Mouse (Mus musculus): ENCODE measurements at regions not wholly inside any gene's neighbourhood (a gene's known extent, or its start where the extent isn't known, plus 50 kb on each side); places are given as distances from the start of the nearest gene placed in this dataset.

- no peak for DNase-seq (ENCODE audit: low spot score in 2 of 2)
These were observed 163.2 kb upstream of the Jun start for GRCm38 (mm10) chr4:95215187-95215586.

DNA sequence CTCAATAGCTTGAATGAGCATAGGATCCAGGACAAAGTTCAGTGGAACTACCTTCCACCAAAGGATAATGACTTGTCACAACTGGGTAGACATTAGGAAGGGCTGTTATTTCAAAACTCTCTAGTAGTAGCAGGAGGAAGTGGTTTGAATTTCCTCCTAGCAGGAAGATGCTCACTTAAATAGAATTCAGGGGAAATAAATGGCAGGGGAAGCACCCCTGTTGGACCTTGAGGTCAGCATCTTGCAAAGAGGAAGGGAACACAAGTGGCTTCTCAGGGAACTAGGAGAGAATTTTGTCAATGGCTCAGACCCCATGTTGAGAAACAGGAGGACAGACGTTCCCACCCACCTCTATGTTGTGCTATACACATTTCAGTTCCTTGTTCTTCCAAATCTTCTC is 178.4 kb upstream of the Jun start:
- DNase-seq (ENCODE audit: low spot score in 2 of 2): no peak

DNA sequence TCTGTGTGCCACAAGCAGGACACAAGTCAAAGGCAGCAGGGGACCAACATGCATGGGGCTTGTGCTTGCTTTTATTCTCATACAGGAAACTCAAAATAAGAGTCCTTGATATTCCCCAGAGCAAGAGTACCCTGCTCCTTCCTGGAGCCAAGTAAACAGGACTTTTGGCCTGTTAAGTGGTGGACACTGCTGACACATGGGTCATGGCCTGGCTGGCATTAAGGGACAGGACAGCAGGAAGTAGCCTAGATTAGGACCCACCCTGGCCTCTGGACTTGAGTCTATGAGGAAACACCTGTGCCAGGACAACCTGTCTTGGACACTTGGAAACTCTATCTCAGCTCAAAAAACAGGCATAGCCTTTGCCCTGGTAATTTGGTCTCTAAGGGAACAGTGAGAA is 181.0 kb upstream of the Jun start:
- no peak for DNase-seq (ENCODE audit: low spot score in 2 of 2)

DNA sequence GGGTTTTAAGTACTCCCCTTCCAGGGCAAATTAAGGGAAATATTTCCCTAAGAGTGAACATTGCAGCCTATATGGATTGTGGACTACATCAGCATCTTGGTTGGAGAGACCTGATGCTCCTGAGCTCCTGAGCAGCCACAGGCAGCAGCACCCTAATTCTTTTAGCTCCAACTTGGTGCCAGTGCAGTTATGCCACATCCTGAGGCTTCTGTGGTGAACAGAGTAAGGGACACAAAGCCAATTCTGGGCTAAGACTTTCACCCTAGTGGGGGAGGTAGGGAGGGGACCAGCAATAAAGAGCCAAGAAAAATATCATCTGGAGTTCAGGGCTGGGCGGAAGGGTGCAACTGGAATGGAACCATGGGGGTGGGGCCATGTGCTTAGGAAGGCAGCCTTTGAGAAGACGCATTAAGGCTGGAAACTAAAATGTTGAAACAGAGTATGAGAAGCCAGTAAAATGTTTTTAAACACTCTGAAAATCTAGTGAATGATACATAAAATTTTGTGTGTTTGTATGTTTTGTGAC is 182.1 kb upstream of the Jun start:
- DNase-seq (ENCODE audit: low spot score in 2 of 2): no peak

DNA sequence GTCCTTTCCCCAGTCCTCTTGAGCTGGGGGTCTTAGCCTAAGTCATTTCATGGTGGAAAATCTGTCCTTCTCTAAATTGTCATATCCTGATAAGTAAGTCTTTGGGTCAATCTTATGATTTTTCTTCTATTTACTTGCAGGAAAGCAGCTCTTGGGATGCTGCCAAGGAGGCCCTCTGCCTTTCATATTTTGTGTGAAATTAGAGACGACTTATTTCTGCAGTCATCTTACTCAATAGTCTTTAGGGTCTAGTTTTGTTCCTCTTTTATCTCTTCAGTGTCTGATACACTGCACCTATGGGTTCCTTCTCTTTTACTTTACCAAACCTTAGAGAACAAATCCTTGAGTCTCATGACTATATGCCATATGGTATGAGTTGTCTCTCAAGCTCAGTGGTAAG is 196.0 kb upstream of the Jun start:
- DNase-seq (ENCODE audit: low spot score in 2 of 2): no peak

- no peak for DNase-seq (ENCODE audit: low spot score in 2 of 2)
These were observed 197.0 kb upstream of the Jun start for GRCm38 (mm10) chr4:95249031-95249430.

GRCm38 (mm10) chr4:95250083-95250482 is 198.1 kb upstream of the Jun start:
- DNase-seq (ENCODE audit: low spot score in 2 of 2): no peak

GRCm38 (mm10) chr4:95269766-95270165 is 217.7 kb upstream of the Jun start:
- no peak for DNase-seq (ENCODE audit: low spot score in 2 of 2)

- no peak for DNase-seq (ENCODE audit: low spot score in 2 of 2)
These were observed 218.4 kb upstream of the Jun start for GRCm38 (mm10) chr4:95270389-95270788.

- DNase-seq (ENCODE audit: low spot score in 2 of 2): no peak
These were observed 224.2 kb upstream of the Jun start for GRCm38 (mm10) chr4:95276231-95276630.

DNA sequence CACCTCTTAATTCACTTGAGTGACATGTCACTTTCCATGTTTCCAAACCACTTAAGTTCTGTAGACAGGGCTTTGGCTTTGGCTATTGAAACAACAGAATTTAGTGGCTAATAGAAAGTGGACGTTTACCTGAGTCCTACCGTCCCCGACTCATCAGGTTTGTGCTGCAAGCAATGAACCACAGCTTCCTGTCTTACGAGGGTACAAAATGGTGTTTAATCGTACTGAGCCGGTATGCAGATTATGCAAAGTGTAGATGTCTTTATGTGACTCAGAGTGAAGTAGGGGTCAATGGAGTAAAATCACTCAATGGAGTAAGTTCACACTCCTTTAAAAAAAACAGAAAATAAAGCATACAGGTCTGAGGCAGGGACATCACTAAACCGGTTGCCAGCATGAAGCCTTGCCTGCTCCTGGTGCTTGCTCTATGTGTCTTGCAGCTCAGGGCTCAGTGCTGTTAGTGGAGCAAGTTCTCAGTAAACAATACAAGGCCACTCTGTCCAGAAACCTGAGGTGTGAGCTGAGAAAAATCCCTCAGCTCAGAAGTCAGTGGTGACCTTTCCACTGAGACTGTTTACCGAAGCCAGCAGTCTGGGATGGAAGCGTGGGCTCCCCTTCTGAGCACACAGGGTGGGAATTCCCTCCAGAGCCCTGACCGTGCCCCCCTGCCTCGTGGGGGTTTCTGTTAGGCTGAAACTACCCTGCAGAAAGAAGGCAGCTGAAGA is 226.1 kb upstream of the Jun start:
- no peak for DNase-seq (ENCODE audit: low spot score in 2 of 2)

DNA sequence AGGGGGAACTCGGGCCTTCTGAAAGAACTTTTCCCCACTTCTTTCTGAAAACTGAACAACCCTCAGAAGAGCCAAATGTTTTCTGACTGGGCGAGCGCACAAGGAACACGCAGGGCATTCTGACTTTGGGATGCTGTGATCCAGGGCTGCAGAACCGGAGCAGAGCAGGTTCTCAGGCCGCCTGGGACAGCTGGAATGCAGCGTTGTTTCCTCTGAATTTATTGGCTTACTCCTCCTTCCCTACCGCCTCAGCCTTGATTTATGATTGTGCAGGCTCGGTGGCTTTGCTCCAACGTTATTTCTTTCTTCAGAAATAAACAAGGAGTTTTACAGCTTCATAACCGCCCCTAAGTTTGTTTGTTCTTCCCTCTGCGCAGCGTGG is 226.7 kb upstream of the Jun start:
- no peak for DNase-seq (ENCODE audit: low spot score in 2 of 2)

DNA sequence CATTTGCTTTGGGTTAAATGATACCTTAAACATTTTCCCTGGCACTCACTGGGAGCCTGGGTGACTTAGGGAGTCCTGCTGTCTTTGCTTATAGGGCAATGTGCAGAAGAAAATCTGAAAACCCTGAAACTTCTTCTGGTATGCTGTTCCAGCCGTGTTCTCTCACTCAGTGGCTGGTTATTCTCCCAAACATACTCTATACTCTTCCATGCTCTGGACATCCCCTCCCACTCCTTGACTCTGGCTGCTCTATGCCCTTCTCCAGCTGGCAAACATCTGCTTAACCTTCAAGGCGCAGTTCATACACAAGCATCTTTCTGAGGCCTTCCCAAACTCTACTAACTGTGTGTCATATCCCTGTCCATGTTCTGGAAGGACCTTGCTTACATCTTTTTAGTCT is 227.2 kb upstream of the Jun start:
- no peak for DNase-seq (ENCODE audit: low spot score in 2 of 2)

DNA sequence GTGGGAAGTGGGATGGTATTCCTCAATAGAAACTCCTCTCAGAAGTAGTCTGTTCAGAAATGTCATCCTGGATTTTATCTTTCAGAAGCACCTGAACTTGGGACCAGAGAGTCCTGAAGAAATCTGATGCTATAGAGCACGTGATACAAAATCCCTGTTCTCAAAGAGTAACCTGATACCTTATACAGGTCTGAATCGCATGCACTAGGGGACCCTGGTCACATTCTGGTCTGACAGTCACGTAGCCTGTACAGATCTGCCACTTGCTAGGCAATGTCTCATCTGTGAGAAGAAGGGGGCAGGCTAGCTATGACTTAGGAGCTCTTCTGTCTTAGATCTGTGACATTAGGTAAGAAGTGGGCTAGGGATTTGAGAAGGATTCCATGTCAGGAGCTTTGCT is 230.1 kb upstream of the Jun start:
- no peak for DNase-seq (ENCODE audit: low spot score in 2 of 2)

- no peak for DNase-seq (ENCODE audit: low spot score in 2 of 2)
These were observed 231.8 kb upstream of the Jun start for GRCm38 (mm10) chr4:95283789-95284188.

GRCm38 (mm10) chr4:95284192-95284591 is 232.2 kb upstream of the Jun start:
- no peak for DNase-seq (ENCODE audit: low spot score in 2 of 2)

DNA sequence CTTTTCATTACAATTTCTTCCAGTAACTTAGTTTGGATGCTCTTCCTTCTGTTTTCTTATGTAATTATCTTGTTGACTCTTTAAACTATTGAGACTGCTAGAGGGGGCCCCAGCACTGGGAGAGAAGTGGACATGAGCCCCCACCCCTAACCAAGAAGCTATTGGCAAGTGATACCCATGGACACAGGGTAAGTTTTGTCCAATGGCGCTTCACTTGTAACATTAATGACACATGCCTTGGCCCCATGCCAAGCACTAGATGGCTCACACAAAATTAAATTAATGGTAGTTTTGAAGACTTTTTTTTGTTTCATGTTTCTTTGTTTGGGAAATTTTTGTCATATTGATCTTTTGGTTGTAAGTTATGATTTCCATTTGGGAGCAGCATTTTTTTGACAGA is 232.7 kb upstream of the Jun start:
- DNase-seq (ENCODE audit: low spot score in 2 of 2): no peak

GRCm38 (mm10) chr4:95290321-95290720 is 238.3 kb upstream of the Jun start:
- no peak for DNase-seq (ENCODE audit: low spot score in 2 of 2)

DNA sequence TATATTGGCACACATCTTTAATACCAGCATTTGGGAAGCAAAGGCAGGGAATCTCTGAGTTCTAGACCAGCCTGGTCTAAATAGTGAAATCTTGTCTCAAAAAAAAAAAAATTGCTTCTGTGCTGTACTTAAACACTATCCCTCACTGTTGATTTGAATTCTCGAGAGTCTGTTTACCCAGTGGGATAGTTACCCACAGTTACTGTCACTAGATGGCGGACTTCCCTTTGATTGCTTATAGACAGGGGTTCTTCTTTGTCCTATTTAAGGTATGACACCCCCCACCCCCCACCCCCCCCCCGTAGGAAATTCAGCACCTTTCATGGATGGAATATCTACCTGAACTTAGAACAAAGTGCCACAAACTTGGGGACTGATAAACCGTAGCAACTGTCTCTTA is 242.1 kb upstream of the Jun start:
- DNase-seq (ENCODE audit: low spot score in 2 of 2): no peak

DNA sequence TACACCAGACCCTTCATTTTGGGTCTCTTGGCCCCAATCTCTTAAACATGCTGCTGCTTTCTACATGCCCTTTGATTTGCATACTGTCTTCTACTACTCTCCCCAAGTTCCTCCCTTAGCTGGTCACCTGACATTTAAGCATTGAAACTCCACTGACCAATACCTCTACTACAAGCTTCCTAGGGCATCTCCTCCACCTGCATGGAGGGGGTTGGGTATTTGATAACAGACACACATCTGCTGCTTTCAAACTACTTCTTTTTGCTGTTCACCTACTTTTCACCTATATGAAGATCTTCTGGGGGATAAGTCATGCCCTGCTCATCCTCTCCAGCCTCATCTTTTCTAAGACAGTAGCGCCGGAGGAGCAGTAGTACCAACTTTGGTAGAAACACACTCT is 249.9 kb upstream of the Jun start:
- no peak for DNase-seq (ENCODE audit: low spot score in 2 of 2)

- DNase-seq (ENCODE audit: low spot score in 2 of 2): no peak
These were observed 251.3 kb upstream of the Jun start for GRCm38 (mm10) chr4:95303337-95303736.

GRCm38 (mm10) chr4:95304006-95304405 is 252.0 kb upstream of the Jun start:
- no peak for DNase-seq (ENCODE audit: low spot score in 2 of 2)

DNA sequence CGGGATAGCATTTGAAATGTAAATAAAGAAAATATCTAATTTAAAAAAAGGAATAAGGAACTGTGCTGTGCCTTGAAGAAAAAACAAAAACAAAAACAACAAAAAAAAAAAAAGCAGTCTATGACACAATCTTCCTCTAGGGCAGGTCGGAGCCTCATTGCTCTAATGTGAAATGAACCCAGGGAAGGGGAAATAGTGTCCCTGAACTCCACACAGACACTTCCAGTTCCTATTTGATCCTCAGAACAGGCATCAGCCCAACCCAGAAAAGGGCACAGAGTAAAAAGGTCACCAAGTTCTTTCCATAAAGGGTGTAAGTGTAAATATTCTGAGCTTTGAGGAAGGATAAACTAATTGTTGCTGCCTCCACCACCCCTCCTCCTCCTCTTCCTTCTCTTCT is 250.2 kb upstream of the Fggy start:
- DNase-seq (ENCODE audit: low spot score in 2 of 2): no peak

DNA sequence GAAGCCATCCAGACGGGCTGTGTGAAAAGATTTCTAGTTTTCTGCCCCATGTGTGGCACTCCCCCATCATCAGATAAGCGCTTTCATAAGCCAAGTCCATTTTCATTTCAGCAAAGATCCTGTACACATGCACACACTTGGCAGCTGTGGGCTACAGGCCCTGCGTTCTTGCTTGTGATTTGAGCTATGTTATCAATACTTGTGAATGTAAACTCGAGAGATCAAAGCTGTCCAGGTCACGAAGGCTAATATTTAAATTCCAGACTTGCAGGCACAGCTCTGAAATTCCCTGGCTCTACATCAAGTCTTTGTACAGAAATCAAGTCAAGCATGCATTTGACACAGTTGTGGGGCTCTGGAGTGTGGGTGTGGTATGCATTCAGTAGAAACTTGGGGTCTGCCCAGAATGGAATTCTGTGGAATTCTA is 248.8 kb upstream of the Fggy start:
- no peak for DNase-seq (ENCODE audit: low spot score in 2 of 2)
